Mouse (Mus musculus) testis, adult 10 weeks (tissue): Measurements from ENCODE around the gene Slc9a1. TPM values are rescaled to one million over a fixed set of nuclear protein-coding genes. Genes with fewer than 3 reads are reported as not detected.

Experiments
- polyA plus RNA-seq: library from polyadenylated mRNA; stranded (reverse); fragments of 350-450 nt; fragmentation: Illumina TruSeq; extraction: RNeasy Lipid Tissue Mini Kit (QIAGEN cat#74804); gene quantifications from one replicate; pipeline ENCODE4 v1.2.3, GENCODE M21; 2014; ENCODE audit warnings: low read depth, low replicate concordance

Slc9a1 gene
- polyA plus RNA-seq, result 1.8 TPM

GRCm38 (mm10) chr4:133369553-133370297, at the start of gene Slc9a1:
Gene Slc9a1 (plus strand): TSS chr4:133369706.

GRCm38 (mm10) chr4:133353367-133354365, 15.8 kb upstream of the Slc9a1 start, which contains the start of gene Wdtc1:
Gene Wdtc1 (minus strand): TSS chr4:133353481.

Other genes starting within 250 kb of the Slc9a1 start
- 135 TPM for gene Wasf2, start 239.2 kb upstream of the Slc9a1 start, polyA plus RNA-seq
- not detected for gene Cd164l2, start 157.6 kb upstream of the Slc9a1 start, polyA plus RNA-seq
- 0.53 TPM for gene Gpr3, start 157.2 kb upstream of the Slc9a1 start, polyA plus RNA-seq
- 0.53 TPM for gene Map3k6, start 128.9 kb upstream of the Slc9a1 start, polyA plus RNA-seq
- not detected for gene Sytl1, start 106.6 kb upstream of the Slc9a1 start, polyA plus RNA-seq
- 1.3 TPM for gene Tmem222, start 91.9 kb upstream of the Slc9a1 start, polyA plus RNA-seq
- 34.7 TPM for gene Wdtc1, start 16.2 kb upstream of the Slc9a1 start, polyA plus RNA-seq
- gene Tent5b, start 110.4 kb downstream of the Slc9a1 start, polyA plus RNA-seq, result 2.5 TPM
- gene Trnp1, start 128.8 kb downstream of the Slc9a1 start, polyA plus RNA-seq, result 0.62 TPM
- 0.15 TPM for gene Kdf1, start 149.3 kb downstream of the Slc9a1 start, polyA plus RNA-seq
- 41.2 TPM for gene Nudc, start 176.3 kb downstream of the Slc9a1 start, polyA plus RNA-seq
- gene Nr0b2, start 183.7 kb downstream of the Slc9a1 start, polyA plus RNA-seq, result not detected
- gene Gpatch3, start 205.0 kb downstream of the Slc9a1 start, polyA plus RNA-seq, result 0.63 TPM
- gene Gpn2, start 214.7 kb downstream of the Slc9a1 start, polyA plus RNA-seq, result 0.66 TPM
- not detected for gene Sfn, start 232.5 kb downstream of the Slc9a1 start, polyA plus RNA-seq